Mouse (Mus musculus): ENCODE data around the gene Spib. TPM values are rescaled to one million over a fixed set of nuclear protein-coding genes. Genes with fewer than 3 reads are reported as not detected.

Spib gene
- polyA plus RNA-seq, 1 experiment from 2014 or later = not detected

DNA sequence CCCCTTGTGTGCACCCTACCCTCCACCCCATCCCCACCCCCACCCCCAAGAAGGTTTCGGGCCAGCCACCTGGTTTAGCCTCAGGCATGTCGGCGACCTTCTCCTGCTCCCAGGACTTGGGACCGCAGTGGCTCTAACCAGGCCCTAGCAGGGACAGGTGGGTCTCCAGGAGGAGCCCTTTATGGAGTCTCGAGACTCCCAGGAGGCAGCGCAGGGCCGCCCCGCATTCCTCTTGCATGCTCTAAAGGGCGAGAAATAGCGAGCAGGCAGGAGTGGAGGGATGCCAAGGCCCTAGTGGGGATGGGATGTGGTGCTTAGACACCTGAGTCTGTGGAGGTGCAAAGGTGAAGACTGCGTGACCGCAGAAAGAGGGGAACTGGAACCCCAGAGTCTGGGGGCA is 7.4 kb downstream of the Spib start, which contains the start of gene Mybpc2:
Mybpc2 (minus strand) TSS at position 155 of the 400 bp plus-strand sequence.
- no peaks in the 10 kb centered on the region for H3K9me3 ChIP-seq (ENCODE audit: control insufficient read depth, low read length)
- no peaks in the 10 kb centered on the region for H3K36me3 ChIP-seq (ENCODE audit: control insufficient read depth, insufficient read depth, low read length)
- 38% methylated on average over 12 of the region's 12 CpGs for WGBS
- H3K4me3 ChIP-seq (replicated peaks; ENCODE audit: low read depth, low read length) = no peak within 1 kb of the TSS
- H3K9ac ChIP-seq (replicated peaks; ENCODE audit: low read length) = 0 out of 2 replicates have a peak within 1 kb of the TSS, but pooled peaks have one; percentile 23
- peaks cover 10% of the 10 kb centered on the region; the same call in 1 of the 2 replicates for H3K4me1 ChIP-seq (ENCODE audit: control insufficient read depth, insufficient read depth, low read length)
- ATAC-seq (ENCODE audit: low FRiP score, low TSS enrichment) = no peak
- H3K27me3 ChIP-seq (ENCODE audit: control insufficient read depth, insufficient read depth, low read length) = peaks cover 32% of the 10 kb centered on the region; the same call in 1 of the 2 replicates
- no peak for DNase-seq
- H3K27ac ChIP-seq (replicated peaks; ENCODE audit: low read depth, low read length) = no peak within 1 kb of the TSS
- no peak within 1 kb of the TSS for H3K4me2 ChIP-seq (ENCODE audit: low read length)

DNA sequence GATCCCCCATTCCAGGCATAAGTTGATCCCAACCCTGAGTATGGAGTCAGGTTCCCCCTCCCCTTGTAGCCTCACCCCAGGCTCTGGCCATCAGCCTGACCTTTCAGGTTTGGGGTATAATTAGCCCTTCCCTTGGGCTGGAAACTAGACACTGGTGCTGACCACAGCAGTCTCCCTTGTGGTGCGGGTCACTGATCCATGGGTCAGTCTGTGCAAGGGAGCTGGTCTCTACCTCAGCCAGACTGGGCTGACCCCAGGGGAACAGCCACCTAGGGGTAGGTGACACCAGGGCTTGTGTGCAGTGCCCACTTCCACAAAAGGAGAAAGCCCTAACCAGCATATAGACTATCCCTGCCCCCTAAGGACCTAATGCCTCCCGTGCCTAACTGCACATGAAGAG is 8.8 kb downstream of the Spib start:
- no peak for ATAC-seq (ENCODE audit: low FRiP score, low TSS enrichment)
- Histone ChIP-seq H3K36me3 (ENCODE audit: control insufficient read depth, insufficient read depth, low read length) (no peaks in the 10 kb centered on the region), H3K4me2 (ENCODE audit: low read length) (no peak overlapping the region), H3K4me1 (ENCODE audit: control insufficient read depth, insufficient read depth, low read length) (peaks cover 9% of the 10 kb centered on the region; the same call in 1 of the 2 replicates), H3K9ac (replicated peaks; ENCODE audit: low read length) (no peak overlapping the region), H3K4me3 (replicated peaks; ENCODE audit: low read depth, low read length) (no peak overlapping the region), H3K27me3 (ENCODE audit: control insufficient read depth, insufficient read depth, low read length) (peaks cover 28% of the 10 kb centered on the region; the same call in 1 of the 2 replicates), H3K9me3 (ENCODE audit: control insufficient read depth, low read length) (no peaks in the 10 kb centered on the region), H3K27ac (replicated peaks; ENCODE audit: low read depth, low read length) (no peak overlapping the region)
- 83% methylated on average over 2 of the region's 2 CpGs for WGBS
- DNase-seq = no peak

DNA sequence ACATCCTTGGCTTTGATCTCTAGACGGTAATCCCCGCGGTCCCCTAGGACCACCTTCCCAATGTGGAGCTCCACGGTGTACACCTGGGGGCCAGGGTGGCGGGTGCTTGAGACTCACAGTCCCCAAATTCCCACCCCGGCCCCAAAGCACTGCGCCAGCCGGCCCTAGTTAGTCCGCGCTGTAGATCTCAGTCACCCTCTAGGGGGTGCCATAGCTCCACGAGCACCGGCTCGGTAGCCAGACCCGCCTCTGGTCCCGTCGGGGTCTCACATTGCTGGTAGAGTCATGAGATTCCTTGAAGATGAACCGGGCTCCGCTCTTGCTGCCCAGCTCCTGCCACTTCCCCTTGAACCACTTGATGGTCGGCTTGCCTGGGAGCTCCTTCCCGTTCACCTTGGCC is 10.2 kb downstream of the Spib start:
- no peak overlapping the region for H3K4me3 ChIP-seq (replicated peaks; ENCODE audit: low read depth, low read length)
- DNase-seq (peak; percentile 83), ATAC-seq (ENCODE audit: low FRiP score, low TSS enrichment) (peak; percentile 27; the same call in 1 of the 2 replicates)
- no peak overlapping the region for H3K27ac ChIP-seq (replicated peaks; ENCODE audit: low read depth, low read length)
- no peaks in the 10 kb centered on the region for H3K9me3 ChIP-seq (ENCODE audit: control insufficient read depth, low read length)
- peak overlapping the region; percentile 37; the same call in 1 of the 2 replicates for H3K9ac ChIP-seq (replicated peaks; ENCODE audit: low read length)
- no peaks in the 10 kb centered on the region for H3K36me3 ChIP-seq (ENCODE audit: control insufficient read depth, insufficient read depth, low read length)
- 3% methylated on average over 20 of the region's 20 CpGs for WGBS
- peaks cover 28% of the 10 kb centered on the region; the same call in 1 of the 2 replicates for H3K27me3 ChIP-seq (ENCODE audit: control insufficient read depth, insufficient read depth, low read length)
- H3K4me1 ChIP-seq (ENCODE audit: control insufficient read depth, insufficient read depth, low read length) = 0 out of 2 replicates have a peak, but pooled peaks cover 4% of the 10 kb centered on the region
- peak overlapping the region; percentile 33; the same call in 1 of the 2 replicates for H3K4me2 ChIP-seq (ENCODE audit: low read length)

DNA sequence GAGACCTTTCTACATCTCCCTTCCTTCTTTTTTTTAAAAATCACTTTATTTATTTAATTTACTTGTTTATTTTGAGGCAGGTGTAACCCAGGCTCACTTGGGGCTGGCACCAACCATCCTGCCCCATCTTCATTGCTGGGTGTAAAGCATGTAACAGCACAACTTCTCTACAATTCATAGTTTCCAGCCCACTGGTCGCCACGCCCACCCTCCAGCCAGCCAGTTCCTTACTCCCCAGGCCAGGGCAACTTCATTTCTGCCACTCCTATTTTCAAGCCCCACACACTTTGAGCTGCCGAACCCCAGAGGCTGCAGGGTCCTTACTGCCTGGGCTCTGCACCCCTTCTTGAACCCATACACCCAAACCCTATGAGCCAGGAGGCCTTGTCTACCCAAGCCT is 10.9 kb downstream of the Spib start:
- WGBS = 56% methylated on average over 3 of the region's 3 CpGs
- Histone ChIP-seq H3K9me3 (ENCODE audit: control insufficient read depth, low read length) (no peaks in the 10 kb centered on the region), H3K9ac (replicated peaks; ENCODE audit: low read length) (no peak overlapping the region), H3K27me3 (ENCODE audit: control insufficient read depth, insufficient read depth, low read length) (peaks cover 28% of the 10 kb centered on the region; the same call in 1 of the 2 replicates), H3K4me2 (ENCODE audit: low read length) (no peak overlapping the region), H3K27ac (replicated peaks; ENCODE audit: low read depth, low read length) (no peak overlapping the region), H3K4me3 (replicated peaks; ENCODE audit: low read depth, low read length) (no peak overlapping the region), H3K36me3 (ENCODE audit: control insufficient read depth, insufficient read depth, low read length) (no peaks in the 10 kb centered on the region), H3K4me1 (ENCODE audit: control insufficient read depth, insufficient read depth, low read length) (0 out of 2 replicates have a peak, but pooled peaks cover 4% of the 10 kb centered on the region)
- ATAC-seq (ENCODE audit: low FRiP score, low TSS enrichment) (no peak), DNase-seq (no peak)

DNA sequence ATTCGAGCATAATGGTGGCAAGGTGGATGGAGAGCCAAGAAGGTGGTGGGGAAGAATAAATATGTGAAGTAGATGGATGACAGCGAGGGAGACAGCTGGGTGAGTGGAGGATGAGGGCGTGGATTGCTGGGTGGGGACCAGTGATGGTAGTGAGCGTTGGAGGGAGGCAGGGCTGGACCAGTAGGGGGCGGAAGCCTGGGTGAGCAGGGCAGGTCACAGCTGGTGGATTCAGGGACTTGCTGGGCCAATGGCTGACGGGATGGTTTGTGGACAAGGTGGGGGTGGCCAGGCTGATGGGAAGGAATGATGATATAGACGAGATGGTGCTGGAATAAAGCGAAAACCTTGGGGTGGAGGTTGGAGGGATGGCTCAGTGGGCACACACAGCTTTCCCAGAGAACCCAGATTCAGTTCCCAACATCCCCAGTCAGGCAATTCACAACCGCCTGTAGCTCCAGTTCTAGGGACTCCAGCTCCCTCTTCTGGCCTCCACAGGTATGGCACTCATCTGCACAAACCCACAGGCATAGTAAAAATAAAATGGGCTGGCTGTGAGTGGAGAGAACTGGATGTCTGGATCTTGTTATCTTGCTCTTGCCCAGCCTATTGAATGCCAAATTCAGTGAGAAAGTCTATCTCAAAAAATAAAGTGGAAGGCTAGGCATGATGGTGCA is 12.5 kb downstream of the Spib start:
- Histone ChIP-seq H3K9ac (replicated peaks; ENCODE audit: low read length) (no peak overlapping the region), H3K27ac (replicated peaks; ENCODE audit: low read depth, low read length) (no peak overlapping the region), H3K9me3 (ENCODE audit: control insufficient read depth, low read length) (no peaks in the 10 kb centered on the region), H3K4me1 (ENCODE audit: control insufficient read depth, insufficient read depth, low read length) (0 out of 2 replicates have a peak, but pooled peaks cover 4% of the 10 kb centered on the region), H3K27me3 (ENCODE audit: control insufficient read depth, insufficient read depth, low read length) (peaks cover 22% of the 10 kb centered on the region; the same call in 1 of the 2 replicates), H3K36me3 (ENCODE audit: control insufficient read depth, insufficient read depth, low read length) (no peaks in the 10 kb centered on the region), H3K4me2 (ENCODE audit: low read length) (no peak overlapping the region), H3K4me3 (replicated peaks; ENCODE audit: low read depth, low read length) (no peak overlapping the region)
- ATAC-seq (ENCODE audit: low FRiP score, low TSS enrichment) (no peak), DNase-seq (no peak)
- 68% methylated on average over 9 of the region's 9 CpGs for WGBS

DNA sequence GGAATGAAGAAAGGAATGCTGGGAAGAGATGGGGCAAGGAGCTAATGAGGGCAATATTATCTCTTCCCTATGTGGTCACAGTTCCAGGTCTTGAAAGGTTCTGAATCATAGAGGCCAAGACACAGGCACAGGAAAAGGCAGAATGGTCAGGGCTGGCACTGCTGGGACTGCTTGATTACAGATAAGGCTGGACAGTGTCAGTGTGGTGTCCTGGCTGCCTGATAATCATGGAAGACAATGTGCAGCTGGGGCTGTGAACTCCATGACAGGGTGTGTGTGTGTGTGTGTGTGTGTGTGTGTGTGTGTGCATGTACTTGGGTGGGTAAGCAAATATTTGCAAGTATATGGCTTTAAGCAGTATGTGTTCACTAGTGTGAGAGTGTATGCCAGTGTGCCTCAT is 24.4 kb downstream of the Spib start:
- Histone ChIP-seq H3K9me3 (ENCODE audit: control insufficient read depth, low read length) (no peaks in the 10 kb centered on the region), H3K9ac (replicated peaks; ENCODE audit: low read length) (no peak overlapping the region), H3K4me2 (ENCODE audit: low read length) (no peak overlapping the region), H3K27me3 (ENCODE audit: control insufficient read depth, insufficient read depth, low read length) (no peaks in the 10 kb centered on the region), H3K27ac (replicated peaks; ENCODE audit: low read depth, low read length) (no peak overlapping the region), H3K36me3 (ENCODE audit: control insufficient read depth, insufficient read depth, low read length) (no peaks in the 10 kb centered on the region), H3K4me3 (replicated peaks; ENCODE audit: low read depth, low read length) (no peak overlapping the region), H3K4me1 (ENCODE audit: control insufficient read depth, insufficient read depth, low read length) (no peaks in the 10 kb centered on the region)
- no peak for ATAC-seq (ENCODE audit: low FRiP score, low TSS enrichment)
- DNase-seq = no peak

DNA sequence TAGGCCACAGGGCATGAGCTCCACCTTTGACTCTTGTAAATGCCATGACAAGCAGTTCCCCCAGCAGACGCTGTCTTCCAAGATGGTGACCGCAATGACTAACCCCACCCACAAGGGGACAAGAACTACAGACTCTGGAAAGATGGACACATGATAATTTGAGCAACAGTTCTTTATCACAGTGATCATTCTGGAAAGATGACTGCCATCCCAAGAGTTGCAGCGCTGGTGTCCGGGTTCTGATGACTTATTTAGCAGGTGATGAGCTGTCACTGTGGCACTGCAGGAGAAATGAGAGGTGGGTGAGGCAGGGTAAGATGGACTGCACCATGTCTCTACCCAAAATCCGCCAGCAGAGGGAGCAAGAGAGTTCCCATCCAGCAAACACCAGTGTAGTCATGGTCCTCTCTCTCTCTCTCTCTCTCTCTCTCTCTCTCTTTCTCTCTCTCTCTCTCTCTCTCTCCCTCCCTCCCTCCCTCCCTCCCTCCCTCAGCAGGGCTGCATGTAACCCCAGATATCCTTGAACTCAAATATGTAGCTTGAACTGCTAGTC is 30.2 kb downstream of the Spib start:
- ATAC-seq (ENCODE audit: low FRiP score, low TSS enrichment) (0 out of 2 replicates have a peak, but pooled peaks have one; percentile 57), DNase-seq (peak; percentile 85)
- 40% methylated on average over 5 of the region's 5 CpGs for WGBS
- Histone ChIP-seq H3K4me2 (ENCODE audit: low read length) (no peak overlapping the region), H3K36me3 (ENCODE audit: control insufficient read depth, insufficient read depth, low read length) (no peaks in the 10 kb centered on the region; the same call in 1 of the 2 replicates), H3K4me3 (replicated peaks; ENCODE audit: low read depth, low read length) (no peak overlapping the region), H3K9ac (replicated peaks; ENCODE audit: low read length) (no peak overlapping the region), H3K27ac (replicated peaks; ENCODE audit: low read depth, low read length) (no peak overlapping the region), H3K27me3 (ENCODE audit: control insufficient read depth, insufficient read depth, low read length) (no peaks in the 10 kb centered on the region), H3K4me1 (ENCODE audit: control insufficient read depth, insufficient read depth, low read length) (peaks cover 10% of the 10 kb centered on the region), H3K9me3 (ENCODE audit: control insufficient read depth, low read length) (no peaks in the 10 kb centered on the region)

DNA sequence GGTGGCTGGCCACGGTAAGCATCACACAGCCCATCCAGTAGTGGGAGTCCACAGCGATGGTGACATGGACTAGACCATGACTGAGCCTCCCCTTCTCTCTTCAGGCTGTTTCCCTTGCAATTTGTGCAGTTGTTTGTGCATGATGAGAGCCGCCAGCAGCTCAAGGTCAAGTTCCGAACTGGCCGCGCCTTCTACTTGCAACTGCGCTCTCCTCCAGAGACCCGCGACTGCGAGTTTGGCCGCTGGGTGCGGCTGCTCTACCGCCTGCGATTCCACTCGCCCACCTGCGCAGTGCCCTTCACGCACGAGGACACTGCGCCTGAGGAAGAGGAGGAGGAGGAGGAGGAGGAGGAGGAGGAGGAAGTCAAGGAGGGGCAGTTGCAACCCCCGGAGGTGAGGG is 31.8 kb downstream of the Spib start:
- peaks cover 18% of the 10 kb centered on the region for H3K4me1 ChIP-seq (ENCODE audit: control insufficient read depth, insufficient read depth, low read length)
- ATAC-seq (ENCODE audit: low FRiP score, low TSS enrichment) (no peak), DNase-seq (no peak)
- H3K36me3 ChIP-seq (ENCODE audit: control insufficient read depth, insufficient read depth, low read length) = no peaks in the 10 kb centered on the region; the same call in 1 of the 2 replicates
- no peaks in the 10 kb centered on the region for H3K9me3 ChIP-seq (ENCODE audit: control insufficient read depth, low read length)
- WGBS = 65% methylated on average over 19 of the region's 20 CpGs
- H3K27me3 ChIP-seq (ENCODE audit: control insufficient read depth, insufficient read depth, low read length) = no peaks in the 10 kb centered on the region
- H3K4me3 ChIP-seq (replicated peaks; ENCODE audit: low read depth, low read length) = no peak overlapping the region
- no peak overlapping the region for H3K27ac ChIP-seq (replicated peaks; ENCODE audit: low read depth, low read length)
- H3K9ac ChIP-seq (replicated peaks; ENCODE audit: low read length) = no peak overlapping the region
- H3K4me2 ChIP-seq (ENCODE audit: low read length) = no peak overlapping the region
